Mouse (Mus musculus) cerebellum, postnatal 4 days (tissue): Measurements from ENCODE around the gene Neurod2.

Source experiments
- DNase-seq, 2 experiments: peaks; one replicate each; pipeline ENCODE4 v3.0.0; 2022; ENCODE audit warnings: low spot score in 2 of 2, mixed read lengths in 1 of 2

Neurod2 gene

GRCm38 (mm10) chr11:98329081-98329959, at the start of gene Neurod2:
Gene Neurod2 (minus strand): TSS chr11:98329648.
- peak in 1 of 2 experiments; percentile 87 for DNase-seq

DNA sequence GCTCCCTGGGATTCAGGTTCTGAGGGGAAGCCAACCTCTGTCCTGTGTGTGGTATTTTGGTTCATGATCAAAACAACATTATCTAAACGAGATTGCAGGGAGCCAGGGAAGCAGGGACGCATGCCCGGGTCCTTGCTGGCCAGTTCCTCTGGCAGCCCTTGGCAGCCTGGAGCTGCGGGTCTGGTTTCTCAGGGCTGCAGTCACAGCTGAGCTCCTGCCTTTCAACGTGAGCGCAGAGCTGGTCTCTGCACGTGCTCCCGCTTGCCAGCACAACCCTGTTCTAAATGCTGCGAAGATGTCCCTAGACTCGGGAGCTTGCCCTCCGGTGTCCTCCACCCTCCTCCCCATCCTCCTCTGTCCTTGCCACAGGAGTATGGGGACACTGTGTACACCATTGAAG, 48.3 kb upstream of the Neurod2 start:
- DNase-seq, result no peak

GRCm38 (mm10) chr11:98376756-98377155, 47.3 kb upstream of the Neurod2 start:
- DNase-seq, result no peak

DNA sequence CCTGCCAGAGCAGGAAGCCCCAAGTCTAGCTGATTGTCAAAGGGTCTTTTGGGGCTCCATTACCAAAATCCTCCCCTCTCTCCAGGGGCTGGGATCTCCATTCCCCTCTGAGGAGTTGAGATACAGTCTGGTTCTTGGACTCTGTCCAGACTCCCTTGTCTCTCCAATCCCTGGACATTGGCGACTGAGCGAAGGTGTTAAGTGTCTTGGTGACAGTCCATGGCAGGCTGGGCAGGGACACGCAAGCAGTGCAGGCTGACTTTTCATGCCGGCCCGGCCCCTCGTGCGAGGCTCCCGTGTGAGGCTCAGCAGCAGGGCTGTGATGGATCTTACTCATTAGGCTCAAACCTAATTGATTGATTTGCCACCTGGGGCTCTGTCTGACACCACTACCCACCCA, 44.8 kb upstream of the Neurod2 start:
- no peak for DNase-seq

DNA sequence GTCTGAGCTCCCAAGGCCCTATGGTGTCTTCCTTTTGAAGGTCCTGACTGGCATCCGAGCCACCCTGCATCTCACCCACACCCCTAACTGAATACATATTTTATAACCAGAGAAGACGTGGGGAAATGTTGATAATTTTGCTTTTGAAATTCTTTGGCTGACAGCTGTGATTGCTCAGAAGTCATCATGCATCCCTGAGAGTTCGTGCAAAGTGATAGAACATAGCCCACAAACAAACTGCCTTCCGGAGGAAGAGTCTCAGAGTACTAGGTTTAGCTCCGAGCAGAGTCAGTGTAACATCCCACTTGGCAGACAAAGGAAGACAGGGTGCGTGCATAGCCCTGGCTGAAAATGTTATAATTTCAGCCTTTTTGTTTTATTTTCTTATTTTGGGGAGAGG, 43.8 kb upstream of the Neurod2 start:
- DNase-seq, result no peak

DNA sequence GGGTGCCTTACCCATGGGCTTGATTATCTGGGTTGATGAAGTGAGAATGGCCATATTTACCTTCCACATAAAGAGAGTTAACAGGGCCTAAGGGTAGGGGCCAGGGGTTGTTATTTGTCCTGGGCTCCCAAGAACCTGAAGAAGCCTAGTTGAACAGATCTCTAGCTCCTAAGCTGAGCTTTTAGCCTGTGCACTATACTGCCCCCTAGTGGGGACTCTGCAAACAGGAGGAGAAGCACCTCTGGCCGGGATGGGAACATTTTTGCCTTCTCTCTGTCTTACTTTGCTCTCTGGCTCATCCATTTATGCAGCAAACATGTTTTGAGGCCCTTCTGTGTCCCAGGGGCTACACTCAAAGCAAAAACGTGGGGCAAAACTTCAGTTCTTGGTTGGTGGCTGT, 43.0 kb upstream of the Neurod2 start:
- DNase-seq, result peak in 1 of 2 experiments; percentile 61

- DNase-seq, result no peak
Measured at GRCm38 (mm10) chr11:98371556-98372240, 42.2 kb upstream of the Neurod2 start.

- no peak for DNase-seq
Measured at GRCm38 (mm10) chr11:98370588-98370987, 41.1 kb upstream of the Neurod2 start.

GRCm38 (mm10) chr11:98369337-98369736, 39.9 kb upstream of the Neurod2 start:
- no peak for DNase-seq

- no peak for DNase-seq
Measured at GRCm38 (mm10) chr11:98367863-98368186, 38.4 kb upstream of the Neurod2 start.

- DNase-seq, result no peak
Measured at GRCm38 (mm10) chr11:98367171-98367862, 37.9 kb upstream of the Neurod2 start.

- DNase-seq, result no peak
Measured at GRCm38 (mm10) chr11:98366290-98366689, 36.8 kb upstream of the Neurod2 start.

DNA sequence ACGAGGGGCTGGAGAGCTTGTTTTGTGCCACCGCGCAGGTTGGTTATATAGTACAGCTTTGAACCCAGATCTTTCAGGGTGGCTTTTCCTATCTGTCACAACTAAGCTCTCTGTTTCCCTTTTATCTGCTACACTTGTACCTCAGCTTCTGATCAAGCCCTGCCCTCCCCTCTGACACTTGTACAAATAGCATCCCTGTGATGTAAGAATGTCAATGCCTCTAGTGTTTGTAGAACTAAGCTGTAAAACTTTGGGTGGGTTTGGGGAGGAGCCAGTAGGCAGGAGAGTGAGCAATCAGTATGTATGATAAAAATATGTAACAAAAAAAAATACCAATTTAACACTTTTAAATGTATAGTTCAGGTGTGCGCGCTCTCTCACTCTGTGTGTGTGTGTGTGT, 35.0 kb upstream of the Neurod2 start:
- DNase-seq, result no peak

GRCm38 (mm10) chr11:98363817-98364216, 34.4 kb upstream of the Neurod2 start:
- no peak for DNase-seq

GRCm38 (mm10) chr11:98360866-98361521, 31.5 kb upstream of the Neurod2 start:
- DNase-seq, result no peak

DNA sequence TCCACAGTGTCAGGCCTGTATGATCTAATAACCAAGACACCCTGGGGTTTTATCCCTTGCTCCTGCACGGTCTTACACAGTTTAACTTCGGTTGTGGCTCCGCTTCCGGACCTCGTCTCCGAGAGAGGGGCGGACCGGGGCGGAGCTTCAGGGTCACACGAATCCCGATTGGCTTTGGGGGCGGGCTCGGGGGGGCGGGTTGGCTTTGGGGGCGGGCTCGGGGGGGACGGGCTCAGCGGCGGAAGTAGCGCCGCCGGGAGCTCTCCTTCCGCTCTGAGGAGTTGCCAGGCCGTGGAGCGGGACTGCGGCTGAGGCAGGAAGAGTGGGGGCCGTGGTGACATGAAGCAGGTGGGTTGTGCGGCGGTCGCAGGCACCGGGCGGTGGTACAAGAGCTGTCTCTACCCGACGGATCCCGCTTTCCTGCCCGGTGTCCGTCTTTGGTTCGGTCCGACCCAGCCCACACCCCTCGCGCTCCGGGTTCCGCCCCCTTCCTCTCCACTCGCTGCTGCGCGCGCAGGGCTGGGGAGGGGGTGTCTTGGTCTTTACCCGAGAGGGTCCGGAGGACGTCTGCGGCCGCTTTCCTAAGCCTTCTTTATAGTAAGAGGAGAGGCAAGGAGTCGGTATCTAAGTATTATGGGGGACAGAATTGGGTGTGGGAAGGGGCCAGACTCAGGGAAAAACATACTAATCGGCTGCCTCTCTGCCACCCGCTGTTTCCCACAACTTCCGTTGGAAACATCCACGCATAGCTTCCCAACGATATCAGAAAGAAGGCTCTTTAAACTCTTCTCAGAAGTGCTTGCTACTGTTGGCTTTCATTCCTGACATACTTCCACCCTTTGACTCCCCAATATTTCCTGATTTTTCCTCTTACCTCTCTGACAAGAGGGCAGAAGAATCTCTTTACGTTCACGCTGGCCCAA, 29.0 kb upstream of the Neurod2 start, which contains the start of gene Stard3:
TSS of gene Stard3 (plus strand) at position 208 of the 923 bp plus-strand sequence.
- DNase-seq, result peak; percentile 75 to 87

DNA sequence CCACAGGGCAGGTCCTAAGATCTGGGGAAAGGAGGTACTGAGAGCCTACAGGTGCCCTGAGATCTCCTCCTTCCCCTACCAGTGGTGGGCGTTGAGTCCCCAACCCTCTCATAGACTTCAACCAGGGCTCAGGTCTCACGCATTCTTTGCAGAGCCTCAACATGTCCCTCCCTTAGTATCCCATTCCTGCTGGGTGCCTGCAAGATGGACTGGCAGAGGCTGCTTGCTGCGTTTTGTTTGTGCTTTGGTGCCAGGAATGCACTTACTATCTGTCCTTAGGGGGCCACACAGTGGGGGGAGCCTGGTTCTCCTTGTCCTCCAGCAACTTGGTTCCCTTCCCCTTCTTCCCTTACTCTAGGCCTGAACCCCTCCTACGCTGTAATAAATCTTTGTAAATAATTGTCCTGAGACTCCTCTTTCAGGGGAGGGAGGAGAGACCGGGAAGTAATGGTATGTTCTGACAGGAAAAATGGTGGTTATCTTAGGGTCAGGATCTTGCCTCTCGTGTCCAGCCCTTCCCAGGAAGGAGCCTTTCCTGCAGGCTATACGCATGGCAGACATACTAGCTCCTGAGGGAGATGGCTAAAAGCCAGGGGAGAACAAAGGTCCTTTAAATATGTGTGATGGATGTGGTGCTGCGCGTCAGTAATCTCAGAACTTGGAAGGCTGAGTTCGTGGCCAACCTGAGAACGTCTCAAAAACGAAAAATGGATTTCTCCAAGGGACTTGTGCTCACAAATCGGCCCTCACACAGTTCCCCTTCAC, 28.1 kb upstream of the Neurod2 start:
- no peak for DNase-seq

DNA sequence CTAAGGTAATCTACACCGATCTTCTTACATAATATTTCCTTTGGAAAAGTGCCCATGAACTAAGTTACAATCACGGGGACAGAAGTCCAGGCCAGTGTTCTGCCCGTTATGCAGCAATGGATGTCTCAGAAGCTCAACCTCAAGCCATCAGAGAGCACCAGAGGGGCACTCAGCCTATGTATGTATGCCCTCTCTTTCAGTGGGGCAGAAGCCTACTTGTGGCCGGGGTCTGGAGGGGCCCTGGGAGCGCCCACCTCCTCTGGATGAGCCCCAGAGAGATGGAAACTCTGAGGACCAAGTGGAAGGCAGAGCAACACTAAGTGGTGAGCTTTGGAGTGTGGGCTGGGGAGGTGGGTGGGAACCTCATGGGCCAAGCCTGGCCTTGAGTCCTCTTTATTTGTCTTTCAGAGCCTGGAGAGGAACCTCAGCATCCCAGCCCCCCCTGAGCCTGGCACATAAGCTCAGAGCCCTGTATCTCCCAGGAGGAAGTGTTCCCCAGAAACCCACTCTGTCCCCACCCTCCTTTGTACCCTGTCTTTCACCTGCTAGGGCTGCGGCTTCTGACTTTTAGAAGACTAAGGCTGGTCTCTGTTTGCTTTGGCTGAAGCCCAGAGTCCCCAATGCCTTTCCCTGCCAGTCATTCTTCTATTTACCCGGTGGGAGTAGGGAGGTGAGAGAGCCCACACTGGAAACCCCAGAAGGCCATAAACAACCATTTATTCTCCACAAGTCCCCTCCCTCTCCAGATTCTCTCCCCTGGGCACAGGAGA, 27.4 kb upstream of the Neurod2 start:
- no peak for DNase-seq

DNA sequence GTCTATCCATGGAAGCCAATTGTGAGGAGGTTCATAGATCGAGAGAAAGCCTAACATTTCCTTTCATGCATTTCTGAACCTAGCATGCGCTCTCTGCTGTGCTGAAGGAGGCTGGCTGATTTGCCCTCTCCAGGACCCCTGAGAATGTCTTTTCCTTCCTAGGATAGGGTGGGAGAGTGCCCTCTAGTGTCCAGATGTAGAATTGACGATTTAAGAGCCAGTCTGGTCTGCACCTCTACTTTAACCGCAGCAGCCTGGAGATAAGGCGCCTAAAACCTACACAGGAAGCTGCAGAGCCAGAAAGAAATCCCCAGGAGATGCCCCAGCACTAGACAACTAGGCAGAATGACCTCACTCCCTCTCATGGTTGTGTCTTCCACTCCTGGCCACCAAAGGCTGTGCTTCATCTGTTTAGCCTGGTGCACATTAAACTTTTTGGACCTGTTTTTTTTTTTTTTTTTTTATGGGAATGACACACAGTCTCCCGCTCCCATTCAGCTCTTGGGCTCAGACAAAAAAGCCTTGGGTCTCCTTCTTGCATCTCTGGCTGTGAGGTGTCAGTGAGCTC, 26.4 kb upstream of the Neurod2 start:
- peak in 1 of 2 experiments; percentile 53 for DNase-seq
